Mouse (Mus musculus) testis, adult 2 months (tissue): Measurements from ENCODE around the gene Foxp1. TPM values are rescaled to one million over a fixed set of nuclear protein-coding genes. Genes with fewer than 3 reads are reported as not detected.

ENCODE experiments used
- H3K27ac ChIP-seq: fragments of 200-500 bp; 2 replicates; pipeline ENCODE4 v1.5.1; 2012; ENCODE audit warnings: low read depth, low read length; ENCODE audit not compliant: control insufficient read depth, insufficient read depth
- H3K27me3 ChIP-seq: fragments of 200-500 bp; 2 replicates; pipeline ENCODE4 v1.6.1; 2012; ENCODE audit warnings: mild to moderate bottlenecking, low read length, moderate library complexity; ENCODE audit not compliant: control insufficient read depth, insufficient read depth
- H3K36me3 ChIP-seq: fragments of 200-500 bp; 2 replicates; pipeline ENCODE4 v1.6.1; 2012; ENCODE audit warnings: mild to moderate bottlenecking, low read length; ENCODE audit not compliant: control insufficient read depth, insufficient read depth
- H3K4me1 ChIP-seq: fragments of 200-500 bp; 2 replicates; pipeline ENCODE4 v1.6.1; 2012; ENCODE audit warnings: low read length; ENCODE audit not compliant: control insufficient read depth, insufficient read depth
- H3K4me3 ChIP-seq: fragments of 200-500 bp; 2 replicates; pipeline ENCODE4 v1.5.1; 2012; ENCODE audit warnings: low read depth, mild to moderate bottlenecking, low read length, moderate library complexity, mixed read lengths; ENCODE audit not compliant: control insufficient read depth
- CTCF ChIP-seq: fragments of 200-500 bp; IDR thresholded peaks from 2 replicates; pipeline ENCODE4 v1.5.1; 2012; ENCODE audit warnings: low read depth, mild to moderate bottlenecking, inconsistent platforms, low read length, moderate library complexity; ENCODE audit not compliant: control insufficient read depth, insufficient read depth, insufficient replicate concordance
- POLR2A ChIP-seq: fragments of 200-500 bp; IDR thresholded peaks from 2 replicates; pipeline ENCODE4 v1.6.1; 2012; ENCODE audit warnings: low read depth, mild to moderate bottlenecking, inconsistent platforms, low read length, moderate library complexity; ENCODE audit not compliant: control insufficient read depth
- polyA plus RNA-seq: library from polyadenylated mRNA; depleted of rRNA; stranded (reverse); fragments of >200 nt; gene quantifications from 2 replicates; pipeline ENCODE4 v1.2.3, GENCODE M21; 2012

Foxp1 gene
- polyA plus RNA-seq, 1 experiment, result 34.8 TPM

DNA sequence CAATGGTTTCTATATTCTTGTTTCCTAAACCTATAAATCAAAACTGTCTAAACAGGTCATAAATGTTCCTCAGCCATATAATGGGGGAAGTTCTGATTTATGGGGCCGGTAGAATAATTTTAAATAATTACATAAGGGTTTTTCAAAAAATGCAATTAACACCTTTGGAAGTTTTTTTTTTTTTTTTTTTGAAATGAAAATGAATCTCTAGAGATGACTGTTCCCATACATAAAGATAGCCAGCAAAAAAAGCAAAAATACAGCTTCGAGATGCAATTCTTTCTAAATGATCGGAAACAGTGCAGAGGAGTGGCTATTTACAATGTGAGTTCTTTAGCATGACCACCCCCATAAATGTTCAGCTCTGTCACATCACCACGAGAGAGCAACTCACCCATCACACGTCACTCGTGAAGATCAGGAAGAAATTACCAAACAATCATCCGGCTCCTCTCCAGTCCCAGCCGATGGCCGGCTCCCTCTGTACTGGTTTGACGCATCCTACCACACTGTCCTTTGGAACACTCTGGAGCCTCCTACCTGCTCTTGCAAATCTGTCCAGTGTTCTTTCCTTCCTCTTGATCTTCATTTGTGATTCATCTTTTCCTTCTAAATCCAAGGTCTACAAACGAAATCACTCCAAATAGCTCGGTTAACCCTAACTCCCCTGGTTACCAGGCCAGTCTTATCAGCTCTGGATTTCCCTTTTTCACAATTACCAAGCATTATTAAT is 478.4 kb downstream of the Foxp1 start:
- no peaks in the 10 kb centered on the region for H3K27me3 ChIP-seq
- TF ChIP-seq POLR2A, result no peak
- no peak for TF ChIP-seq CTCF
- no peak overlapping the region for H3K4me3 ChIP-seq
- H3K4me1 ChIP-seq, result no peaks in the 10 kb centered on the region
- no peaks in the 10 kb centered on the region for H3K36me3 ChIP-seq
- no peak overlapping the region for H3K27ac ChIP-seq

DNA sequence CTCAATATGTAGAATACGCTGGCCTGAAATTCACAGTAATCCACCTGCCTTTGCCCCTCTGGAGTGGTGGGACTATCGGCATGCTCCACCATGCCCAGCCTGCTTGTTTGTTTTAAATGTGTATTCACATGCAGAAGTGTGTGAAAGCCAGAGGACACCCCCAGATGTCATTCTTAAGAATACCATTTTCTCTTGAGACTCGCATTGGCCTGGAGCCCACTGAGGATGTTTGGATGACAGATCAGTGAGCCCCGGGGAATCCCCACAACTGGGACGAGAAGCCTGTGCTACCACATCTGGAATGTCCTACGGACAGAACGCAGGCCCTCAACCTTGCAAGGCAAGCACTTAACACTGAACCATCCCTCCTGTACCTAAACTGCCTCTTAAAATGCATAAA is 479.3 kb downstream of the Foxp1 start:
- no peak overlapping the region for H3K27ac ChIP-seq
- no peaks in the 10 kb centered on the region for H3K27me3 ChIP-seq
- H3K4me1 ChIP-seq, result no peaks in the 10 kb centered on the region
- no peak overlapping the region for H3K4me3 ChIP-seq
- no peaks in the 10 kb centered on the region for H3K36me3 ChIP-seq
- TF ChIP-seq POLR2A (no peak), CTCF (no peak)

DNA sequence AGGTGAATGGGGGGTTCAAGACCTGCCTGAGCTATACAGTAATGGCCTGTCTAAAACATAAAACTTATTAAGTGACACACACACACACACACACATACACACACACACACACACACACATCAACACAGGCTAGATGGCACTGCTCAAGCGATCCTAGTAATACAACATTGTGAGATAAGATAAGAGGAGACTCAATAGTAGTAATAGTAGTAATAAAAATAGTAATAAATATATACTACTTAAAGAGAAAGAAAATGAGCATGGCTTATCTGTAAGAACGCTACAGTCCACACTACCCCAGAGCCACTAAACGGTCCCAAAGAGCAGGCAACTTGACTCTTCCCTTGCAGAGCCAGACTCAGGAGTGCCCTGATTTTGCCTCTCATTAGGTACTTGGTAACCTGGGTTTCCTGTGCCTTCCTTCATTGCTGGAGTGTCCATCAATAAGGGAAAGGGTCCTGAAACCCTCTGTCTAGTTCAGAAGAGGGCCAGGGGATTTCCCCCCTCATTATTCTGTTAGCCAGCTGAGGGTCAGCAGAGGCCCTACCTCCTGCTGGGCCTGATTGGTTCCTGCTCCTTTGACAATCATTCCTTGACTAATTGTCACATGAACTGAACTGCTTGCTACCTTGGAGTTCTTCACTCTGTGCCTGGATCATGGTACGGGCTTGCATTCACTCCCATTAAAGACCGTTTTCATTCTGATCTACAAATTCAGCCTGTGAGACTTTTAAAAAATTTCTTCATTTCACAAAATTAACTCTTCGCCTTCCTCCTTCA is 480.2 kb downstream of the Foxp1 start:
- no peak overlapping the region for H3K4me3 ChIP-seq

DNA sequence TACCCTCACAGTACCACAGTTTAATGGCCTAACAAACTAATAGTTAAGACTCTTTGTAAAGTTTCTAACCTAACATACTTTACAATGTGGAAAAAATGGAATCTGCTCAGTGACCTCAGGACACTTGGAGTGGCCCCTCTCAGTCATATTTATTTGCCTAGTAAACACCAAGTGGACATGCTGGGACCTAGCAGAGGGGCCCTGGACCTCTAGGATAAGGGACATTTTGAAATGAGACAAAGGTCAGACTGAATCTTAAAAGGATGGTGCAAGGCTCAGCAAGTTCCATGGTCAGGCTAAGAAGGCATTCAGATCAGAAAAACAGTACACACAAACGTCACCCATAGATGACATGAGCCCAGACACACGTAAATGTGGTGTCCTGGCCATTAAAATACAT is 483.5 kb downstream of the Foxp1 start:
- H3K27ac ChIP-seq, result no peak overlapping the region
- no peak for TF ChIP-seq CTCF
- no peak for TF ChIP-seq POLR2A
- H3K4me1 ChIP-seq, result no peaks in the 10 kb centered on the region
- H3K4me3 ChIP-seq, result no peak overlapping the region
- no peaks in the 10 kb centered on the region for H3K36me3 ChIP-seq
- H3K27me3 ChIP-seq, result no peaks in the 10 kb centered on the region

More for the DNA sequence above, 480.2 kb downstream of the Foxp1 start:
- Histone ChIP-seq H3K36me3 (no peaks in the 10 kb centered on the region), H3K4me1 (no peaks in the 10 kb centered on the region), H3K27me3 (no peaks in the 10 kb centered on the region), H3K27ac (no peak overlapping the region)
- no peak for TF ChIP-seq CTCF
- TF ChIP-seq POLR2A, result no peak

DNA sequence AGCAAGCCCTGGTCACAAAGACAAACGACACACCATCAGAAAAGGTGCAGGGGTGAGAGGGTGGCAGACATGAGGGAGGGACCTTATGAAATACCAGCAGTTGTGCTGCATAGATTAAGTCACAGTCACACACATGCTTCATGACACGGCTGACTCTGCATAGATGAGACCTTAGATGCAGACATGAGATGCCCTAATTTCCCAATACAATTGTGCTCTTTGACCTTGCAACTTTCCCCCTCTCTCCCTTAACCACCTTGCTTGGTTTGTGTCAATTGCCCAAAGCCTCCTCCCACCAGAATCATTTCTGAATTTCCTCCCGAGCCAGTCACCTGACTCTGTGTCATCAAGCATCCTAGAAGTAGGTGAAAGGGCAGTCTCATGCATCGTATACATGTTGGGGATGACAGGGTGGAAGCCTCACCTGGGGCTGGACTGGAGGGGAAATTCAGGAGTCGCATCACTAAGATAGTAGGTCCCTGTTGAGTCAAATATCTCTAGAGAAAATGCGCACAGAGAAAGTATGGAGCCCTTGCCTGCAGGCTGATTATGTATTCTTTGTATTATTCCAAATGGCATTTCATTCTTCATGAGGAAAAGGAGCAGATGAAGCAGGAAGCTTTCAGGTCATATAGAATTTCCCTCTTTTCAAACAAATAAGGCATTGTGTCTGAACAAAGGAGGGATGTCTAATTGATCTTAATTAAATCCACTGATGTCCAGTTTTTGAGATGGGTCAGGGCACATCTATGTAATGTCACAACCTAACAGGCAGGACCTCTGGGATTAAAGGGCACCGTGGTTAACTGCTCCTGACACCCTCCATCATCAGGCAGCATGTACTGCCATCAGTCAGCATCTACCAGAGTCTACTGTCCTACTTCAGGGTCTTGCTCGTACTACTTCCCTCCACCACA is 486.8 kb downstream of the Foxp1 start:
- Histone ChIP-seq H3K27me3 (no peaks in the 10 kb centered on the region), H3K36me3 (no peaks in the 10 kb centered on the region), H3K27ac (no peak overlapping the region), H3K4me1 (no peaks in the 10 kb centered on the region), H3K4me3 (no peak overlapping the region)
- TF ChIP-seq POLR2A, result no peak
- TF ChIP-seq CTCF, result no peak

DNA sequence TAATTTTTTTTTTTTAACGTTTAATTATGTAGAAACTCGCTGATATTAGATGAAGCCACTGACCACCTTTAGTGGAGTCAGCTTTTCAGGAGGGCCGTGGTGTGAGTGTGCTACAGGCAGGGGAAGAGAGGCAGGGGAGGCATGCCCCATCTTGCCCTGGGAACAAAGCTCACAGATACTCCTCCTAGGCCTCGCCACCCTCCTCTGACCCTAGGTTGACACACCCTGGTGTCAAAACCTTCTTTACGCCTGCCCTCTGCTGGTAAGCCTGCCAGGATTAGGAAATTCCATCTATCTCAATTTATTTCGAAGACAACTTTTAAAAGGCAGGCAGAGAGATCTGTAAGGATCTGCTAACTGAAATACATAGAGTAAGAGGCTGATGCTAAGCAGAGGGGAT is 489.5 kb downstream of the Foxp1 start:
- peaks cover 8% of the 10 kb centered on the region; the same call in 1 of the 2 replicates for H3K4me1 ChIP-seq

DNA sequence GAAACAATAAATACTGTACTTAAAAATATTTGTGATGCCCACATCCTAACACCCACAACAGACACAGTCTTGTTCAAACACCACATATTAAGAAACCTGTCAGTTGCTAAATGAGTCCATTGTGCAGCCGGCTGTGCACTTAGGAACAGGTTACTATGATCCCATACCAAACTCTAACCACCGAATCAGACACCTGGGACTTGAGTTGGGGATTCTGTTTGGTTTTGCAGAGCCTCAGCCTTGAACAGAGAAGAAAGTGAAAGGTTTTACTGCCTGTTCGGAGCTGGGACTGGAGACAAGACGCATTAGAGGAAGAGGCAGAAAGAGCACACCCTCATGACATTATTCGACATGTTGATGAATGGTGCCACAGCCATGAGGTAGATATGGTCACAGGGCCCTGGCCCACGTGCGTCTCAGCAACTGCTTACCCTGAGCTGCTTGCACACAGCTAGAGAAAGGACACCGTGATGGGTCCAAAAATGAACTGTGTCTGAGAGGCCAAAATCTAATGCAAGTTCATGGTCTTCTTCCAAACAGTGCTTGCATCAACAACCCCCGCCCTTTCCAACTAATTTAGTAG is 491.1 kb downstream of the Foxp1 start:
- H3K36me3 ChIP-seq, result no peaks in the 10 kb centered on the region
- H3K27ac ChIP-seq, result no peak overlapping the region
- H3K4me1 ChIP-seq, result peaks cover 13% of the 10 kb centered on the region
- no peaks in the 10 kb centered on the region for H3K27me3 ChIP-seq
- no peak for TF ChIP-seq CTCF
- no peak for TF ChIP-seq POLR2A
- H3K4me3 ChIP-seq, result no peak overlapping the region

More for the DNA sequence above, 489.5 kb downstream of the Foxp1 start:
- H3K27me3 ChIP-seq, result no peaks in the 10 kb centered on the region
- H3K27ac ChIP-seq, result no peak overlapping the region
- no peaks in the 10 kb centered on the region for H3K36me3 ChIP-seq
- TF ChIP-seq POLR2A, result no peak
- no peak; the same call in 1 of the 2 replicates for TF ChIP-seq CTCF
- no peak overlapping the region for H3K4me3 ChIP-seq
